Mouse (Mus musculus) splenic B cell, adult 2 months (primary cell): ENCODE data around the gene Trmt61a.
"Not testable (repeated sequence)": the region's sequence is repeated elsewhere in the genome, so short reads cannot be mapped to it uniquely, and the experiment has no call there.

Source experiments
- DNase-seq: peaks from one replicate; pipeline ENCODE4 v3.0.0-alpha.2; 2011; ENCODE audit warnings: low read depth, low spot score
- H3K27me3 ChIP-seq: 2 replicates; pipeline ENCODE4 v1.6.1; 2012; ENCODE audit warnings: mild to moderate bottlenecking, low read length, moderate library complexity, mixed read lengths; ENCODE audit not compliant: control insufficient read depth, poor library complexity, insufficient read depth, severe bottlenecking
- H3K36me3 ChIP-seq: 2 replicates; pipeline ENCODE4 v1.6.1; 2012; ENCODE audit warnings: mild to moderate bottlenecking, low read length, moderate library complexity, mixed read lengths; ENCODE audit not compliant: control insufficient read depth, poor library complexity, insufficient read depth, severe bottlenecking

Gene Trmt61a

DNA sequence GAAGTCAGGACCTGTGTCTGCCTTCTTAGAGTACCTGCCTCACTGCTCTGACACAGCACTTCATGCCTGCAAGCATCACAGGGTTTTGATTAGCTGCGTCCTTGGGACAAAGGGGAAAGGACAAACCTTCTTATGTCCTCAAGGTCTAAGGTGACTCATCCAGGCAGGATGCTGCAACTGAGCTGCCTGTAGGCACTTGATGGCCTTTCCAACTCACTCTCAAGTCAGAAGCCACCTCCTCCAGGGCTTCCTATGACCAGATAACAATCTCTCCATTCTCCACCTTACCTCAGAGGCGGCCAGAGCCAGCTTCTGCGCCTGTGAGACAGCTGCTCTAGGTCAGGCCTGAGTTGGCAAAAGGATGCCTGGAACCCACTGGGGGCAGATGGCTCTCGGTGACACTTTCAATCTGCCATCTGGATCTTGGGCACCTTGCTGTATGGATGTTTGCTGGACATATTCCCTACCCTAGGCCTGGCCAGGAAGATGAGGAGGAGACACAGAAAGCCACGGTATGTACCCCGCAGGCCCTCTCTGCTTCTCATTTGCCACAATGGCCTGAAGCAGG, 20.5 kb downstream of the Trmt61a start:
- no peak for DNase-seq
- no peaks in the 10 kb centered on the region for H3K36me3 ChIP-seq
- no peaks in the 10 kb centered on the region for H3K27me3 ChIP-seq

GRCm38 (mm10) chr12:111699542-111699941, 21.6 kb downstream of the Trmt61a start:
- DNase-seq, result no peak
- H3K27me3 ChIP-seq, result no peaks in the 10 kb centered on the region
- H3K36me3 ChIP-seq, result no peaks in the 10 kb centered on the region

DNA sequence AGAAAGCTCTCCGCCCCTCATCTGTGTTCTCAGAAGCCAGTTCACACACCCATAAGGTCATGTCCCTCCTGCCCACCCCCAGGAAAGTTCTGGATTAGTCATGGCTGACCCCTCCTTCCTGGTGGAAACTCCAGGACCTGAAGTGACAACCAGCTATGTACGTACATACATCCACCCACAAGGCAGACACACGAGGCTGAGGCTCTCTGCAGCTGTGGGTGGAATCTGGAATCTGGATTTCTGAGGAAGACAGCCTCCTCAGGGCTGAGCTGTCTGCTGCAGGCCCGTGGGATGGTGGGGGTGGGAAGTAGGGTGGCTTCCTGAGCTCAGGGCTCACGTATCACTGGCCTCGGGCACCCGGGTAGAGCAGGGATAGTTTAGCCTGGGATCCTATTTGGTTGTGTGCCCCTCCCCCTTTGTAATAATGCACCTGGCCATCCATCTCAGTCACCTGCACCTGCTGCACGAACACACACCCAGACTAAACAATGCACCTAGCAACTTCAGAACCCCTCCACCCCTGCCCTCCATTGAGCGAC, 23.1 kb downstream of the Trmt61a start:
- H3K27me3 ChIP-seq, result no peaks in the 10 kb centered on the region
- no peaks in the 10 kb centered on the region for H3K36me3 ChIP-seq

GRCm38 (mm10) chr12:111703301-111703700, 25.4 kb downstream of the Trmt61a start:
- no peaks in the 10 kb centered on the region for H3K36me3 ChIP-seq
- H3K27me3 ChIP-seq, result no peaks in the 10 kb centered on the region
- DNase-seq, result no peak

More for the DNA sequence above, 23.1 kb downstream of the Trmt61a start:
- DNase-seq, result no peak

- no peak for DNase-seq
- no peaks in the 10 kb centered on the region for H3K27me3 ChIP-seq
- peaks cover 2% of the 10 kb centered on the region; the same call in 1 of the 2 replicates for H3K36me3 ChIP-seq
Observed at GRCm38 (mm10) chr12:111704609-111705008, 26.7 kb downstream of the Trmt61a start.

GRCm38 (mm10) chr12:111705186-111705973, 27.5 kb downstream of the Trmt61a start:
- no peak for DNase-seq
- no peaks in the 10 kb centered on the region for H3K27me3 ChIP-seq
- peaks cover 2% of the 10 kb centered on the region for H3K36me3 ChIP-seq

DNA sequence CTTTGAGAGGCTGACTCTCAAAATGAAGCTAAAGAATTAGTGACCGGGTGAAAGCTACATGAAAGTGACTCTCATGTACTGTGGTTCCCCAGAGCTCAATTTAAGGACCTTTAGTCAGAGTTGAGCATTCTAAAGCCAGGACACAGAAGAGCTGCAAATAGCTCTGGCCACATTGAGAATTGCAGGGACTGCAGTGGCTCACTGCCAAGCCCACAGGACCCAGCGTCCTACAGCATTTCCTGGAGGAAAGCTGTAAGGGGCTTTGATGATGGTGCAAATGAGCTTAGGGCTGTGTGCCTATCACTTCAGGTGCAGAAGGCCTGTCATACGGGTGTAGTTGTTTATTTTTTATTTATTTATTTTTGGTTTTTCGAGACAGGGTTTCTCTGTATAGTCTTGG, 30.3 kb downstream of the Trmt61a start:
- DNase-seq, result no peak
- Histone ChIP-seq H3K36me3 (peaks cover 2% of the 10 kb centered on the region), H3K27me3 (no peaks in the 10 kb centered on the region)

GRCm38 (mm10) chr12:111710091-111710490, 32.2 kb downstream of the Trmt61a start:
- no peak for DNase-seq
- Histone ChIP-seq H3K36me3 (peaks cover 2% of the 10 kb centered on the region), H3K27me3 (no peaks in the 10 kb centered on the region)

DNA sequence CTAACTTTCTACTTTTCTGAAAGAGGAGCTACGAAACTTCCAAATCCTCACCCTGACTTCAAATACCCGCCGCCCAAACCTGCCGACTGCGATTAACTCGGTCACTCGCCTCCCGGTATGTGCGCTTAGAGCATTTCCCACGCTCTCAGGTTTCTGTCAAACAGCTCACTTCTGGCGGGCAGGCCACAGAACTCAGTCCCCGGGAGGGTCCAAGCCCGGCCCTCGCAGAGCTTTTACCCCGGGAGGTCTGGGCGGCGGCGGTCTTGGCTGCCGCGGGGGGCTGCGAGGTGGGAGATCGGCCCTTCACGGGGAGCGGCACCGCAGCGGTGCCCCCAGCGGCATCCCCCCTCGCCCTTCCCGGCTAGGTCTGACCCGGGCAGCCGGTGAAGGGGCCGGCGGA, 34.6 kb downstream of the Trmt61a start:
- H3K27me3 ChIP-seq, result no peaks in the 10 kb centered on the region
- DNase-seq, result peak; percentile 21
- H3K36me3 ChIP-seq, result peaks cover 2% of the 10 kb centered on the region

DNA sequence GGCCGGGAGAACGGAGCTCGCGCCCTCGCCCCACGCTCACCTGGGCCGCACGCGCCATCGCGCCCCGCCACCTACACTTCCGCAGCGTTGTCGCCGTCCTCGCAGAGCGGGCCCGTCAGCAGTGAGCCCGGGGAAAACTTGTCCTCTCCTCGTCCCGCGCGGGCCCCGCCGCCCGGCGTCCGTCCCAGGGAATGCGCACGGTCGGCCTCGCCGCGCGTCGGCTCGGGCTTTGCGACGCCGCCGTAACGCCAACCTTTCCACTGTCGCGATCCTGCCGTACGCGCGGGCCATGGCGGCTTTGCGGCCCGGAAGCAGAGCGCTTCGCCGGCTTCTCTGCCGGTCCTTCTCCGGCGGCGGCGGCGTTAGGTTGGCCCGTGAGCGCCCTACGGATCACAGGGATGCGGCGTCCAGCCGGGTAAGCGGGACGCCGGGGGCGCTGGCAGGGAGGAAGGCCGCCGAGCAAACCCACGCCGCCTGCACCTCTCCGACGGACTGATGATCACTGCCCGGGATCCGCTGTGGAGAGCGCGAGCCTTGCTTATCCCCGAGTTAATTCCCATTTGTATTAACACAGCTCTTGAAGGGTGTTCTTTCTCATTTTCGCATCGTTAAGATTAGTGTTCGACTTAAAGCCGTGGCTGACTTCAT, 35.2 kb downstream of the Trmt61a start, which contains the start of the genes Bag5 and Apopt1:
Bag5 (minus strand) TSS at position 254 of the 648 bp plus-strand sequence.
Apopt1 (plus strand) TSS at position 258 of the 648 bp plus-strand sequence.
- Histone ChIP-seq H3K27me3 (no peaks in the 10 kb centered on the region), H3K36me3 (peaks cover 2% of the 10 kb centered on the region)
- peak; percentile 94 for DNase-seq

GRCm38 (mm10) chr12:111713880-111714279, 36.0 kb downstream of the Trmt61a start:
- not testable (repeated sequence) for H3K36me3 ChIP-seq, DNase-seq, H3K27me3 ChIP-seq

- DNase-seq, result no peak
- H3K27me3 ChIP-seq, result no peaks in the 10 kb centered on the region
- H3K36me3 ChIP-seq, result no peaks in the 10 kb centered on the region
Observed at GRCm38 (mm10) chr12:111716505-111716904, 38.6 kb downstream of the Trmt61a start.

GRCm38 (mm10) chr12:111718656-111719055, 40.8 kb downstream of the Trmt61a start:
- H3K36me3 ChIP-seq, result no peaks in the 10 kb centered on the region
- DNase-seq, result no peak
- H3K27me3 ChIP-seq, result no peaks in the 10 kb centered on the region

- Histone ChIP-seq H3K27me3 (no peaks in the 10 kb centered on the region), H3K36me3 (no peaks in the 10 kb centered on the region)
- no peak for DNase-seq
Observed at GRCm38 (mm10) chr12:111720222-111720621, 42.3 kb downstream of the Trmt61a start.

- H3K36me3 ChIP-seq, result peaks cover 2% of the 10 kb centered on the region; the same call in 1 of the 2 replicates
- H3K27me3 ChIP-seq, result no peaks in the 10 kb centered on the region
- peak; percentile 64 for DNase-seq
Observed at GRCm38 (mm10) chr12:111722654-111723053, 44.7 kb downstream of the Trmt61a start.
